Mouse (Mus musculus): Measurements from ENCODE around the gene Mrpl35. TPM values are rescaled to one million over a fixed set of nuclear protein-coding genes. Genes with fewer than 3 reads are reported as not detected.
A peak's percentile ranks its signal among the peaks of the same experiment; 100 is the strongest.

Gene Mrpl35
- total RNA-seq, 2 experiments from 2014 or later, result 28.6 to 31.7 TPM

DNA sequence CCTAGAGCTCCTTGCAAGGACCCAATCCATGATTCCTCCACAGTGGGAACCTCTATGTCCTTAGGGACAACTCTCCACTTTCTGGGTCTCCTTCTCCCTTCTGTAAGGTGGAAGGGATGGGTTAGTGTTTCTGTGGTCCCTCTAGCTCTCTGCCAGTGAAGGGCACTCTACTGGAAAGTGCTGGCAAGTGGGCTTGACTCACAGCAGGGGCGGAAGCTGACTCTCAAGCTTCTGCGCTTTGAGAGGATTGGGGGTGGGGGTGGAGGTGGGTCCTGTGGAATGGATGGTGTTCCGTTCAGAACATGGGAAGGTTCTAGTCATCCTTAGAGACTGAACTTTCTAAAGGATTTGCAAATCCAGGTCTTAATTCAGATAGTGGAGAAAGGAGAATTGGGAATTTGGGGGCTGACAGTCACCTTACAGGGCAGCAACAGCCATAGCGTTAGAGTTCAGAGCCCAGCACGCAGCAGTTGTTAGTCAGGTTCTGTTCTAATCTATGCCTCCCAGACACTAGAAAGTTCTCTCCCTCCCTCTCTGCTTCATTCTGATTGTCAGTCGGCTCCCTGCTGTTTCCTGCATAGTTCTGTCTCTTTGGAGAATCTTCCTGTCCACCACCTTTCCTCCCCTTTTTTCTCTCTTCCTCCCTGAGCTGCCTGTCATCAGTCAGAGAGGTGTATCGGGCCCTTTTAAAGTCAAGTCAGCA lies 25.6 kb downstream of the Mrpl35 start:
- no peak for DNase-seq (ENCODE audit: extremely low spot score in 1 of 2, low spot score in 1 of 2)

DNA sequence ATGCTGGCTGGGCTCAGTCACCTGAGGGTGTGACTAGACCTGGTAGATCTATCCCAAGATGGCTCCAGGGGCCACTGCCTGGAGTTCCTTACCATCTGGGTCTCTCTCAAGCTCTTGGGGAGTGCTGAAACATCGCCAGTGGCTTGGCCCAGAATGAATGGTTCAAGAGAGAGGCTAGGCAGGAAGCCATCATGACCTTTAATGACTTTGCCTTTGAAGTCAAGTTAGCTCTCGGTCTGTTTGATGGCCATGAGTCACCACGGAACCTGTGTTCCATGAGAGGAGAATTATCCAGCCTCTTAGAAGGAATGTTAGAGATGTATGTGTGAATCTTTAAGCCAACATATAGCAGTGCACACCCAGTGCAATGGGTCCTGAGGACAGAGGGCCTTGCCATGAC lies 27.4 kb downstream of the Mrpl35 start:
- DNase-seq (ENCODE audit: extremely low spot score in 1 of 2, low spot score in 1 of 2), result no peak

DNA sequence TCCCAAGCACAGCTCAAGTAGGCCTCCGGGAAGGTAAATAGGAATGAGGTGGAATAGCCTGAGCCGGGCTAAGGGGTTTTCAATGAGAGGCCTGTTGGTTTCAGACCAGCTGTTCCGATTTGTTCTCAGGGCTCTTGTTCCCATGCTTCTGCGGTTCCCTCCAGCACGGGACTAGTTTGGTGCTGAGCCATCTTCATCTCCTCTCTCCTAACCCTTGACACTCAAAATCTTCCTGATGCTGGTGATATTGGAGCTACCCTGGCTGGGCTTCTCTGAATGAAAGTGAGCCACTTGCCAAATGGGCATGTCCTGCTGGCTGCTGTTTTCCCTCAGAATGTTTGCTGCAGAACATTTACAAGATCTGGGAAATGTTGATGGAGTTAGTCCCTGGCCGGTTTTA lies 35.0 kb downstream of the Mrpl35 start:
- no peak for DNase-seq (ENCODE audit: extremely low spot score in 1 of 2, low spot score in 1 of 2)

DNA sequence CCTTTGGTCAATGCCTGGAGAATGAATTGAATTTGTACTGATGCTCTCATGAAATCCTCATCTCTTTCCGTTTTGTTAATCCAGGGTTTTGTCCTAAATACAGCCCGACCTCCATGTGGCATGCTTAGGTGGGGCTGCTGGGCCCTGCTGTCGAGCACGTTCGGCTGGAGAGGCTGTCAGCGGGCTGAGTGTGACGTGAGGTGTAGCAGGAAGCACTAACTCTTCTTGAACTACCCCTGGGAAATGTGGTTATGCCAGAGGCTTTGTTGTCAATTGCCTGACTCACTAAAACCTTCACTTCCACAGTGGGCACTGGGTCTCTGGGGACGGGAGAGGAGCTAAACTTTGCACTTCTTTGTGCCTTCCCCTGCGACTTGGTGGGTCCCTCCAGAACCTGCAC lies 38.4 kb downstream of the Mrpl35 start:
- DNase-seq (ENCODE audit: extremely low spot score in 1 of 2, low spot score in 1 of 2), result no peak

DNA sequence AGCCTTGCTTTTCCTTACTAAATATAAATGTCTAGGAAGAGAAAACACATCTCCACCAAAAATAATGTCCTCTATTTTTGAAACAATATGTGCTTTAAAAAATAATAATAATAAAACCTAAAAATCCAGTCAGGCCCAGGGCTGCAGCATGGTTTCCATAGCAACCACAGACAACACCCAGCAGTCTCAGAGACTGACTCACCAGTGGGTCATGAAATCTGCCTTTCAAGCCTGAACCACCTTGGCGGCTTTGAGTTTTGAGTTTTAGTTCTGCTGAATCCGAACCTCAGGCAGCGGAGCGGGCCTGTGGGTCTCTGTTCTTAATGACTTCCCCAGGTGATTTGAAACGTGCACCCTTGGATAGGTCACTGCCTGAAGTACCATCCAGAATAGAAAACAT lies 43.6 kb downstream of the Mrpl35 start:
- no peak for DNase-seq (ENCODE audit: extremely low spot score in 1 of 2, low spot score in 1 of 2)

DNA sequence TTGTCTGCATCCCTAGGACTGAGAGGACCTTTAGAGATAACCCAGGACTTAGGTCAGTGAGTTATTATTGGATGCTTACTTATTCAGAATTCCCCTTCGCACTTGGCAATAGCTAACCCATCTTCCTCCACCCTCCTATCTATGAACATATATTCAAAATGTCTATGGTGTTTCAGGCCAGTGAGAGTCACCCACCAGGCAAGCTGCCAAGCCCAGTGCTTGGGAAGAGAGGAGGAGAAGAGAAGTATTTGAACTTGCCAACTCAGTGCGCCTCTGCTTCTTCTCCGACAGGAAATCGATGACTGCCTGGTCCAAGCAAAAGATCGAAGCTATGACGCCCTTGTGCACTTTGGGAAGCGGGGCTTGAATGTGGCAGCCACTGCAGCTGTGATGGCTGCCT lies 46.3 kb downstream of the Mrpl35 start:
- no peak for DNase-seq (ENCODE audit: extremely low spot score in 1 of 2, low spot score in 1 of 2)

DNA sequence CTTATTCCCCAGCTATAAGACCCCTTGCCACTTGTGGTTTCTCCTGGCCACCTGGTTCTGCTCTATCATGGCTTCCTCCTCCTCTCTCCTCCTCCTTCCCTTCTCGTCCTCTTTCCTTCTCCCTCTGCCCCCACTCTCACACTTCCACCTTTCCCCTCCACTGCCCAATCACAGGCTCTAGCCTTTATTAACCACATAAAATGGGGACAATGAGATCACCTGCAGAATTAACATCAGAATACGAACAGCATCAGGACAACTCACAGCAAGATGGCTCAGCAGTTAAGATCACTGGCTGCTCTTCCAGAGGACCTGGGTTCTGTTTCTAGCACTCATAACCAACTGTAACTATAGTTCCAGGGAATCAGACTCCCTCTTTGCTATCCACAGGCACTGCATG lies 46.9 kb downstream of the Mrpl35 start:
- no peak for DNase-seq (ENCODE audit: extremely low spot score in 1 of 2, low spot score in 1 of 2)

DNA sequence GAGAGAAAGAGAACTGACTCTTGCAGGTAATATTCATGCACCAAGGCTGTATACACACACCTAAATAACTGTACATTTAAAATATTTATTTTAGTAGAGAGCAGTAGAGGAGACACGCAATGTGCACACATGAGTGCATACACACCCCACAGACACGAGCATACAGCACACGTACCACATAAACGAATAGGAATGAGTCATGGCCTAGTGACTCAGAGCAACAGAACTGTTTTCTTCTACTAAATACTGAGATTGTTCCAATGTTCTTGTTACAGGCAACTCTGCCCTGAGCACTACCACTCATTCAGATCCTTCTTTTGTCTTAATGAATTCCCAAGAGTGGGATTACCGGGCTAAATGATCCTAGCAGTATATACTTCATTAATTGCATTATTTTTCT lies 48.8 kb downstream of the Mrpl35 start:
- no peak for DNase-seq (ENCODE audit: extremely low spot score in 1 of 2, low spot score in 1 of 2)

DNA sequence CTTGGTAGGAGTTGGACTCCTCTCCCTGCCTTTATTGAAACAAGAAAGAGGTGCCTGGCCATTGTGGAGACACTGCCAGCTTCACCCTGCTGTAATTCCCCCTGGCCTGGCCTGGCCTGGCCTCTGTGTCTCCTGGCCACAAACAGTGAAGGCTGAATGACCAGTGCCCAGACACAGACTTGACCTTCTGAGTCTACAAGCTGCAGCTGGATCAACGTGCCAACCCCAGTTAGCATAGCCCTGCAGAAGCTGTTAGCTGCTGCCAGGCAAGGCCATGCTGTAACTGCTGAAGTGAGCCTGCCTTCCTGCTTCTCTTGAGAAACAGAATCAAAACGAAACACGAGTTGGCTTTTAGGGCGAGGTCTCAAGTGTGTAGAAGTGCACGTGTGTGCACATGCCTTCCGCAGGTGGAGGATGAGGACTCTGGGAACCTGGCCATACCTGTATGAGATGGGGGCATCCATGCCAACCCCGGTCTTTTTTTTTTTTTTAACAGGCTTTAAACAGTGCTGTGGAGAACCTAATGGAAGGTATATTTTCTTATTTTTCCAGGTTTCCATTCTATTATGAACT lies 54.0 kb downstream of the Mrpl35 start:
- no peak for DNase-seq (ENCODE audit: extremely low spot score in 1 of 2, low spot score in 1 of 2)

DNA sequence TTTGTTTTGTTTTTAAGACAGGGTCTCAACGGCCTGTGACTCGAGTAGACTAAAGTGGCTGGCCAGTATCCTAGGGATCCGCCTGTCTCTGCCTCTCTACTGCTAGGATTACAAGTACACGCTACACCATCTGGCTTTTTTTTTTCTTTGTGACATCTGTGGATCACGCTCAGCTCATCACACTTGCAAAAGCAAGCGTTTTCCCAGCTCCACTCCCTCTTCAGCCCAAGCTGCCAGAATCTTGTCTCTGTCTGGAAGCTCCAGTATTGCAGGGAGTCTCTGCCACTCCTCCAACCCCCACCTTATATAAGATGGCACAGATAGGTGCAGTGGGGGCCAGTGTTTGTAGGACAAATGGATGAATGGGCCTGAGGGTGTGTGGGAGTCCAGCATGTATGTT lies 54.6 kb downstream of the Mrpl35 start:
- DNase-seq (ENCODE audit: extremely low spot score in 1 of 2, low spot score in 1 of 2), result peak in 1 of 2 experiments; percentile 24

DNA sequence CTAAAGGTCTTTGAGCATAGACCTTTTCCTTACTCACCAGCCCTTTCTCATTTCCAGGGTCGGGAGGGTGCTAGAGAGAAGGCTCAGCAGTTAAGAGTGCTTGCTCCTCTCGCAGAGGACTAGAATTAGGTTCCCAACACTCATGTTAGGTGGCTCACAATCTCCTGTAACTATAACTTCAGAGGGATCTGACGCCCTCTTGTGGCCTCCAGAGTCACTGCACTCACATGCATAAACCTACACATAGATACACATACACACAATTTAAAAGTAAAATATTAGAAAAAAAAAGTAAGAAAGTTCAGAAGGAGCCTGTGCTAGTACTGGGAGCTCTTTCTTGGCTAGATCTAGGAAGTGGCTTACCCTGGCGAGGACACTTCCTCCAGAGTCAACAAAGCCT lies 55.5 kb downstream of the Mrpl35 start:
- DNase-seq (ENCODE audit: extremely low spot score in 1 of 2, low spot score in 1 of 2), result no peak

DNA sequence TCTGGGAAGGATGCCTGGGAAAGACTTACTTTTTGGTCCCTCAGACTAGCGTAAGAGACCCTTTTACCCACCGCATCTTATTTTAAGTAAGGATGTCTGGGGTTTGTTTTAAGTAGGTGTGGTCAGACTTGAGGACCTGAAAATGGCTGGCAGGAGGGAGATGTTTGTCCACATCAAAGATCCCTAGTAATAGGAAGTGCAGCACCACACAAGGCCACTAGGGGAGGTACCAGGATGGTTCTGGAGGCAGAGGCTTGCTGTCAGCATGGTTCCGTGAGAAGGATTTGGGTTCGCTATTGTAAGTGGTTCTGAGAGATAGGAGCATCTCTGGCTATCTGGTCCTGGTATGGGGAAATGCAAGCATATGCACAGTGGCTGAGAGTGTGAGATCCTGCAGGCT lies 55.9 kb downstream of the Mrpl35 start:
- no peak for DNase-seq (ENCODE audit: extremely low spot score in 1 of 2, low spot score in 1 of 2)

DNA sequence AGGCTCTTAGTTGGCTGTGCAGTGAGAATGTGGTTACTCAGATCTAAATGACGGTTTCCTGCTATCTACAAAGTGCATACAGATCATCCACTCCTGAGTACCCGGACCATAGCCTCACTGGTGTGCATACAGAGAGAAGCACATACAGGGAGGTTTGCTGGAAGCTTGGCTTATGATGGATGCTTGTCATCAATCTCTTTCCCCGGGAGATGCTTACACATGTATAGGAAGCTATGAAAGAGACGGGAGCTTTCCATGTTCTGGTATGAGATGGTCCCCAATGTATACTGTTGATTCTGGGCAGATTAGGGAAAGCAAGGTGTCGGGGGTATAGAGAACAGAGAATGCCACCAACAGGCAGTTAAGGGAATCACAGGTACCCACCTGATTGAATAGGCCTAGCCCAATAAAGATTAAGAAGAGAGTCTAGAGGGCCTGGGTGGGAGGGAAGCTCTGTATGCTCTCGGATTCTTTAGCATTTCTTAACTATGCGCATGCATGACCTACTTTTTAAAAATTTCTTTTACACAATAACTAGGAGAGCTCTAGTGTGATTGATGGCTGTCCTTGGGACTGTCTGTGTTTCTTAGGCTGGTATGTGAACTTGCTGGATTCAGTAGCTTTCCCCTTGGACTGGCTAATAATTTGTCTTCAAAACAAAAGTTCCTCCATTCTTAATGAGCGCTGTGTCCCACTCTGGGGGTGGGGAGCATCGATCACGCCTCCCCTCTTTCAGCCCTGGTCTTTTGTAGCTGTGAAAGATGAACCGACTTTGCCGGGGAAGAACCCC lies 56.7 kb downstream of the Mrpl35 start:
- DNase-seq (ENCODE audit: extremely low spot score in 1 of 2, low spot score in 1 of 2), result no peak

DNA sequence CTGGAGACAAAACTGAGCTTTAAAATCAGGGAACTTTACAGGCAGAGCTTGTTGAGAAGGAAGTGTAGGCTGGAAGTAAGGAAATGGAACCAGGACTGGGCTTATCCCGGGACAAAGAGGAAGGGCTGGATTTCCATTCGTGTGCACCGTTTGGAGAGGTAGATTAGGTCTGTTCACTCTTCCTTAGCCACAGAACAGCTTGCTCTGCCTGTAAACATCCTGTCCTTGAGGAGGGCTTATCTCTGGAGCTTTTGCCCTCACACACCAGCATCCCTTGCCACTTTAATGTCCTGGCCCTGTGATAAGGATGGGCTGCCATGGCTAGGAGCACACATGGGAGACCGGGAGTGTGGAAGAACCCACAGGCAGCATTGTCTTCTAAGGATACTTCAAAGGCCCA lies 59.0 kb downstream of the Mrpl35 start:
- DNase-seq (ENCODE audit: extremely low spot score in 1 of 2, low spot score in 1 of 2), result no peak

Other genes with a start within 250 kb of the Mrpl35 start
- 10 to 100 TPM; 35.1 to 38.5 TPM for gene Kdm3a, start 194.0 kb downstream of the Mrpl35 start, total RNA-seq (2021)
- 10 to 100 TPM; 79.8 to 83.3 TPM for gene Reep1, start 119.4 kb downstream of the Mrpl35 start, total RNA-seq (2021)
- 100 to 1,000 TPM; 131 to 143 TPM for gene Immt, start 4.4 kb upstream of the Mrpl35 start, total RNA-seq (2021)
- gene Ptcd3, start 81.8 kb upstream of the Mrpl35 start, total RNA-seq (2021), result 10 to 100 TPM; 63.0 to 70.3 TPM
- 10 to 100 TPM; 31.0 to 35.8 TPM for gene Polr1a, start 82.1 kb upstream of the Mrpl35 start, total RNA-seq (2021)

Measured in layer of hippocampus, postnatal 25 days (tissue).